Mouse (Mus musculus) neural tube, embryonic 14.5 days (tissue): ENCODE measurements at regions not wholly inside any gene's neighbourhood (a gene's known extent, or its start where the extent isn't known, plus 50 kb on each side); places are given as distances from the start of the nearest gene placed in this dataset.

Source experiments
- ATAC-seq: fragments of 200-750 bp; cut with Nextera tagmentation; 2 replicates; pipeline ENCODE4 v1.8.0; 2017; ENCODE audit warnings: low read depth, mild to moderate bottlenecking, moderate TSS enrichment, moderate library complexity
- H3K27ac ChIP-seq: fragments of 300-500 bp; sonication (generic); 2 replicates; pipeline ENCODE4 v1.5.1; 2014; ENCODE audit warnings: low read depth, mild to moderate bottlenecking, control low read depth, low read length, moderate library complexity, mixed read lengths
- H3K27me3 ChIP-seq: fragments of 300-500 bp; sonication (generic); 2 replicates; pipeline ENCODE4 v1.6.1; 2014; ENCODE audit warnings: low read length; ENCODE audit not compliant: control insufficient read depth, insufficient read depth
- H3K36me3 ChIP-seq: fragments of 300-500 bp; sonication (generic); 2 replicates; pipeline ENCODE4 v1.6.1; 2014; ENCODE audit warnings: low read length, mixed read lengths; ENCODE audit not compliant: control insufficient read depth, insufficient read depth
- H3K4me1 ChIP-seq: fragments of 300-500 bp; sonication (generic); 2 replicates; pipeline ENCODE4 v1.6.1; 2014; ENCODE audit warnings: low read length; ENCODE audit not compliant: control insufficient read depth, insufficient read depth
- H3K4me2 ChIP-seq: fragments of 300-500 bp; sonication (generic); 2 replicates; pipeline ENCODE4 v1.6.1; 2014; ENCODE audit warnings: mild to moderate bottlenecking, low read depth, low read length, control low read depth
- H3K4me3 ChIP-seq: fragments of 300-500 bp; sonication (generic); 2 replicates; pipeline ENCODE4 v1.5.1; 2014; ENCODE audit warnings: low read depth, low read length, control low read depth, mixed read lengths
- H3K9ac ChIP-seq: fragments of 300-500 bp; sonication (generic); replicated peaks from 2 replicates; pipeline ENCODE4 v1.6.1; 2014; ENCODE audit warnings: low read depth, mild to moderate bottlenecking, control low read depth, low read length, mixed read lengths
- H3K9me3 ChIP-seq: fragments of 300-500 bp; sonication (generic); 2 replicates; pipeline ENCODE4 v1.6.1; 2016; ENCODE audit warnings: low read length; ENCODE audit not compliant: control insufficient read depth
- WGBS: fragments of 180-500 bp; shearing (Covaris S2); extraction: QIAGEN DNeasy Blood & Tissue Kit; methylation state at CpG from one replicate; pipeline ENCODE4 v1.1.7; 2014; 5-methylcytosine and 5-hydroxymethylcytosine counted together

DNA sequence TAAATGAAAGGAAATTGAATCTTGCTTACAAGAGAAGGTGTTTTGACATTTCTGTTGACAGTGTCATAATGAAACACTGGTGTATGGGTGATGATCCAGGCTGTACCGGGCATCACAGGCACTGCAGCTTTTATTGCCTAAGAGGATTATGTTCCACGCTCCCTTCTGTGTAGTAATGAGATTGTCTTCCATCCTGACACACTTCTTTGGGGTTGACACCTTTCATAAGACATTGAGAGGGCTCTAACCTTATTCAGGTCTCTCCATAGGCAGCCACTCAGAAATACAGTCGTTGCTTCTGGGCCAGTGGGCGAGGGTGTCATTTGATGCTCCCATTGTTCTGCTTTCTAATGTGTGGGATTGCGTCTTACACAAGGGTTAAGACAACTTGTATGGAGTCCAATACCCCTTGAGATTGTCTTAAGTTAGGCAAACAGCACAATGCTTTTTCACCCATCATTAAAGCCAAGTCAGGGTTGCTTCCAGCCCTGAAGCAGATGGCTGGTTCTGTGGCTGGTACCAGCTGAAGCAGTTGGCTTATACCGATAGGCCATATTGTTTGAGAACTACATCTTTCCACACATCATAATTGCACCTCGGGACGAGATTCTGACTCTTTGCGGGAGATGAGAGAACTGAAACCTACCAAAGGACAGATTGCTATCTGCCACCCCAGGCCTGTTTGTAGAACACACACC lies 81.9 kb upstream of the Frmd4b start:
- no peaks in the 10 kb centered on the region for H3K27me3 ChIP-seq
- H3K27ac ChIP-seq: no peak overlapping the region; the same call in 1 of the 2 replicates
- 73% methylated on average over 9 of the region's 9 CpGs for WGBS
- no peak for ATAC-seq
- H3K4me2 ChIP-seq: no peak overlapping the region
- H3K36me3 ChIP-seq: no peaks in the 10 kb centered on the region
- H3K4me1 ChIP-seq: no peaks in the 10 kb centered on the region
- H3K9ac ChIP-seq: no peak overlapping the region
- no peaks in the 10 kb centered on the region for H3K9me3 ChIP-seq
- no peak overlapping the region for H3K4me3 ChIP-seq

DNA sequence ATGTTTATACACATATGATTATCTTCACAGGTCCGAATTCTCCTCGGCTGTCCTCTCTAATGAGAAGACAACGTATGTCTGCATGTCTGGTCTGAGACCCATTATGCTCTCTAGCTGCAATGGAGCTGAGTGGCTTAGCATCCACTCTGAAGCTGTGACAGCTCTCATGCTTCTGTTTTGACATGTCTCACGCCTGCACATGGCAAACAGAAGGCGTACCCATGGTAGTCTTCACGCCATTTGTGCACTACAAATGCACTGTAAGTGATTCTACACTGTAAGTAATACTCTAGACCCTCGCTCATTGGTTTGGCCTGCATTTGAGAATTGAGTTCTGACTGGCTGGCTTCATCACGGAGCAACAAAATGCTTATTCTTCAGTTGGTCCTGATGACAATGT lies 75.9 kb upstream of the Frmd4b start:
- Histone ChIP-seq H3K9me3 (no peaks in the 10 kb centered on the region), H3K4me1 (no peaks in the 10 kb centered on the region), H3K36me3 (no peaks in the 10 kb centered on the region), H3K9ac (no peak overlapping the region), H3K27me3 (no peaks in the 10 kb centered on the region), H3K27ac (no peak overlapping the region), H3K4me3 (no peak overlapping the region), H3K4me2 (no peak overlapping the region)
- 93% methylated on average over 8 of the region's 8 CpGs for WGBS
- ATAC-seq: no peak

DNA sequence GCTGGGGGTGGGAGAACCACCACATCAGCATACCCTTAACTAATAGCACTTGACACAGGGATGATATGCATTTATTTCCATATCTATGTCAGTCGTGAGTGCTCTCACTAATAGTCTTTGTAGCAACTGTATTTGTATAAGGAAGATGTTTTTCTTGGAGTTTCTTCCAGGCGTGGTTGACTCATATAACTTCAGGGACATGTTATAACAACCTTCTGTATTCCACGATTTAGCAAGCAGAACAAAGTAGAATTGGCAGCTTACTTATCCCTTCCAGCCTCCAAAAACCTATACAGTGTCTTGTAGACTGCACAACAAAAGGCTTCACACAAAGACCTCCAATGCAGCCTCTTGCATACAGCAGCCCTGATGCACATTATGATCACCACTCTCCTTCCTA lies 73.8 kb upstream of the Frmd4b start:
- H3K27ac ChIP-seq: no peak overlapping the region
- H3K36me3 ChIP-seq: no peaks in the 10 kb centered on the region
- no peaks in the 10 kb centered on the region for H3K4me1 ChIP-seq
- H3K27me3 ChIP-seq: no peaks in the 10 kb centered on the region
- H3K4me3 ChIP-seq: no peak overlapping the region
- no peaks in the 10 kb centered on the region for H3K9me3 ChIP-seq
- 84% methylated on average over 3 of the region's 3 CpGs for WGBS
- no peak for ATAC-seq
- H3K4me2 ChIP-seq: no peak overlapping the region
- no peak overlapping the region for H3K9ac ChIP-seq

DNA sequence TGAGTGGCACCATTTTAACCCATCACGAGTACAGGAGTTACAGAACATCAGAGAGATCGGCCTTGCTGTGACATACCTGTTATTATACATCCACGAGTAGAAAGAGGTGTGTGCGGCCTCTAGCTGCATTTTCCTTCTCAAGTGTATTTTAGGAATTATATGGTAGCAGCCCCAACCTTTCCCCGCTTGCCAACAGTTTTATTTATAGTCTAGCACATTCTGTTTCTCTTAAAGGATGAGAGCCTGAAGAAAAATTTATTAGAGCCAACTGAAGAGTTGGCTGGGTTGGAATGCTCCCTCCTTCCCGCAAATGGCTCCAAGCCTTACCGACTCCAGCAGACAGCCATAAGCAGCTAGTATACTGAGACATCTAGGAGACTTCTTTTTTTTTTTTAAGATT lies 67.0 kb upstream of the Frmd4b start:
- H3K9ac ChIP-seq: no peak overlapping the region
- no peak overlapping the region for H3K4me2 ChIP-seq
- no peak overlapping the region for H3K4me3 ChIP-seq
- no peaks in the 10 kb centered on the region for H3K36me3 ChIP-seq
- H3K27me3 ChIP-seq: no peaks in the 10 kb centered on the region
- no peak for ATAC-seq
- H3K4me1 ChIP-seq: no peaks in the 10 kb centered on the region
- 83% methylated on average over 7 of the region's 7 CpGs for WGBS
- H3K27ac ChIP-seq: no peak overlapping the region
- no peaks in the 10 kb centered on the region for H3K9me3 ChIP-seq

DNA sequence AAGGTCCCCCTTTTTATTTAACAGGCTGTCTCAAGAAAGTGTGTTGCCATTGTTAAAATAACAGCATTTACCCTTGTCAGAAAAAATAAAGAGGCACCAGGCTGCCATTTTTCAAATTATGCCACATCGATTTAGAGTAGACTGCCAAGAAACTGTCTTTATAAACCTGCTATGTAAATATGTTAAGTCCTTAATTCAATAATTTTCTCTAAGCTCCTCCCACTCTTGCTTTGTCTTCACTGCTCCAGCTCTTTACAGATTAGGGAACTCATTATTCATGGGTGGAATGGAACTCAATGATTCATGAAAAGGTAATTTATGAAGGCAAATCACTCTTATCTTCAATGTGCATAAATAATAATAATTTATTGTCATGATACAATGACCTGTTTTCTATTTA lies 64.9 kb upstream of the Frmd4b start:
- Histone ChIP-seq H3K9me3 (no peaks in the 10 kb centered on the region), H3K4me1 (no peaks in the 10 kb centered on the region), H3K4me2 (no peak overlapping the region), H3K4me3 (no peak overlapping the region), H3K27ac (no peak overlapping the region), H3K27me3 (no peaks in the 10 kb centered on the region), H3K36me3 (no peaks in the 10 kb centered on the region), H3K9ac (no peak overlapping the region)
- ATAC-seq: no peak
- 65% methylated on average over 1 of the region's 1 CpGs for WGBS

DNA sequence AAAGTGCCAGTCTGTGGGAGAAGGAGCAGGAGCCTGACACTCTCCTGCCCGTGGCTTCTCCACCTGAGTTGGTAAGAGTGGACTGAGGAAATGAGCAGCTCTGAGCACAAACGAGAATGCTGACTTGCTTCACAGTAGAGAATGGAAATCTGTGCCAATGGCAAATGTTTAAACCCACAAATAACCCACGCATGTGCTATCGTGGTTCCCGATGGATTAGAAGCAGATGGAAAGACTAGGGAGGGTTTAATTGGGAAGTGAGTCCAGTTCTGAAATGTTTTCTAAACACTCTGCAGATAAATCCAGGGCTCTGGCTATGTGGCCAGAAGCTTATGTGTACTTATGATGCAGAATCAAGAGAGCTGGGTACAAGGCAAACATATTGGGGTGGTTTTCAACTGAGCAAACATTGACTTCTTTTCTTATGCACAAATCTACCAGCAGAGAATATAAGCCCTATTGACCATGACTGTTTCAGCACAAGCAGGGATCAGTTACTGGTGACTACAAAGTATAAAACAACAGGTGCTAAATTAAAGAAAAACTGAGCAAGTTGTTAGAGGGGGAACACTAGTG lies 57.9 kb upstream of the Frmd4b start:
- Histone ChIP-seq H3K4me3 (no peak overlapping the region), H3K4me1 (no peaks in the 10 kb centered on the region), H3K9me3 (no peaks in the 10 kb centered on the region), H3K27me3 (no peaks in the 10 kb centered on the region), H3K4me2 (no peak overlapping the region), H3K9ac (no peak overlapping the region), H3K36me3 (no peaks in the 10 kb centered on the region), H3K27ac (no peak overlapping the region)
- no peak for ATAC-seq
- WGBS: 84% methylated on average over 5 of the region's 5 CpGs

DNA sequence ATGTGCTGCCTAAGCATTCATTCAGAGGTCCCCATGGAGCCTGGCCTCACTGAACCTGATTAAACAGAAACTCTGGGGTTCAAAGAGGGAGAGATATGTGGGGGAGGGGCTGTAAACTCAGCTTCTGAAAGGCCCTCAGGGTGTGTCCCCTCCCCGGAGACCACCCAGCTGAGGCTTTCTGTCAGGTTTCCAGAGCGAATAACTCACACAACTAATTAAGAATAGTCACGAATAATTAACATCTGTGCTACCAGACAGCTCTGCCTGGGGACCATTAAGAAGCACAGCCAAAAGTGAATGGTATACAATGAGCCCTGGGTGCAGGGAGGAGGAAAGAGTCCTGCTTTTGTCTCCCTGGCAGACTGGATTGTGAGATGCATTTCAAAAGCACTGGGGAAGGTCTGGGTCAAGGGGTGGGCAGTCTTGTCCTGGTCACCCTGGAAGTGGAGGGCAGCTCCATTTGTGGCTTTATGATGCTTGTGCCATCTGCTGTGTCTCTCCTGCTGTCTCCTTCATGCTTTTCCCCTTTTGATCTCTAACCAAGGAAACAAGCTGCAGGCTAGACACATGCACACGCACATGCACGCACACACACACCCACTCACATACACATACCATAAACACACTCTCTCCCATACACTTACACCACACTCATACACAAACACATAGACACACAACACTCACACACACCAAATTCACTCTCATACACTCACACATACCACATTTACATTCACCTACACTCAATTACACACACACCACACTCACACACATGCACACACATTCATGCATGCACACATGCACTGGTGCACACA lies 49.7 kb upstream of the Frmd4b start:
- under 1% methylated on average over 5 of the region's 5 CpGs for WGBS
- no peaks in the 10 kb centered on the region for H3K27me3 ChIP-seq
- H3K36me3 ChIP-seq: no peaks in the 10 kb centered on the region
- no peak overlapping the region for H3K4me3 ChIP-seq
- H3K9ac ChIP-seq: no peak overlapping the region
- H3K9me3 ChIP-seq: no peaks in the 10 kb centered on the region
- peak; percentile 93 for ATAC-seq
- H3K4me2 ChIP-seq: no peak overlapping the region
- H3K27ac ChIP-seq: peak overlapping the region; percentile 40; the same call in 1 of the 2 replicates
- peaks cover 8% of the 10 kb centered on the region for H3K4me1 ChIP-seq
